10 mouse cellular contexts compared by ENCODE assay signal in the genomic region with DNA sequence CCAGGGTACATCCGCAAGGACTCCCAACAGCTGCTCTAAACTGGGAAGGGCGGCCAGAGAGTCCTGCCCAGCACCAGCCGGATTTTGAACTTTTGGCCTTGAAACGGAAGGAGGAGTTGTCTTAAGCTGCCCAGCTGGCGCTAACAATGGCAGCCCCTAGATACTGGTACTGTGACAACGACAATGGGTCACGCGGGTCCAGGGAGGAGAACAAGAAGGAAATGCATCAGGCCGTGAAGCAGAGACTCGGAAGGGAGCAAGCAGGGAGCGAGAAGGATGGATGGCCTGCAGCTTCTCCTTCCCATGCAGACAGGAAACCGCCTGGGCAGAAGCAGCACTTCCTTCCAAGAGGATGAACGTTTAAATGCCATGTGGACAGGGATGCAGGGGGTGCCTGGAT. TPM values are rescaled to one million over a fixed set of nuclear protein-coding genes. Genes with fewer than 3 reads are reported as not detected.
A peak's percentile ranks its signal among the peaks of the same experiment; 100 is the strongest.
DNase-seq lines count a peak whose midpoint lies in the region.
"Had no signal": no experiment of that assay in that cellular context is flagged by ENCODE, and none has a peak within 500 bp of the region (broad histone marks: within the 10 kb centered on the region; RNA-seq: fewer than 3 reads in every experiment).

No protein-coding gene starts in this region.

- no peaks in the 10 kb centered on the region for H3K9me3 ChIP-seq in heart, embryonic 10.5 days
- H3K9me3 ChIP-seq: midbrain, embryonic 12.5 days had no signal

- no peak overlapping the region for H3K4me3 ChIP-seq in heart, embryonic 10.5 days
- H3K4me3 ChIP-seq: midbrain, embryonic 12.5 days had no signal

- H3K4me1 ChIP-seq in heart, embryonic 10.5 days, result peaks cover 64% of the 10 kb centered on the region

- intact Hi-C loops in heart, postnatal 25 days (cut with DNase I), result no loop called here

- H3K36me3 ChIP-seq in heart, embryonic 10.5 days, result no peaks in the 10 kb centered on the region
- H3K36me3 ChIP-seq: midbrain, embryonic 12.5 days had no signal

- peak; percentile 72 for DNase-seq in heart, embryonic 10.5 days (ENCODE audit: low spot score)
- no peak for DNase-seq in heart, postnatal 25 days (ENCODE audit: low spot score)
- peak; percentile 57 for DNase-seq in retina, postnatal 1 day
- DNase-seq in retina, embryonic 14.5 days (ENCODE audit: low spot score), result no peak
- DNase-seq in kidney, postnatal 36 days, result peak; percentile 57 to 74
- peak; percentile 51 for DNase-seq in testis, postnatal 10 days (ENCODE audit: low spot score)
- no peak for DNase-seq in natural killer cell, adult 2 months (ENCODE audit: low spot score in 2 of 2)
- no peak for DNase-seq in right cerebral cortex, postnatal 10 days (ENCODE audit: low spot score in 2 of 2)
- DNase-seq: cerebellum, postnatal 25 days had no signal

- 0 out of 2 replicates have a peak overlapping the region, but pooled peaks have one; percentile 7 for H3K27ac ChIP-seq in heart, embryonic 10.5 days
- H3K27ac ChIP-seq: midbrain, embryonic 12.5 days had no signal

- H3K27me3 ChIP-seq in heart, embryonic 10.5 days (ENCODE audit: insufficient read depth, poor library complexity, severe bottlenecking), result peaks cover 44% of the 10 kb centered on the region; the same call in 1 of the 2 replicates

- WGBS in heart, embryonic 10.5 days, result 64% methylated on average over 13 of the region's 13 CpGs

RNA-seq across cellular contexts. Expression of gene Socs3, which starts 14.2 kb away (rescaled TPM):
- polyA plus RNA-seq in heart, embryonic 10.5 days (2016; fragmentation: Nextera tagmentation; extraction: Ambion mirVana), result 6.9 and 10.6 TPM in 2 replicates
- total RNA-seq in heart, postnatal 25 days (2021), result 1 to 10 TPM; 5.2 to 6.3 TPM

RNA-seq across cellular contexts. Expression of gene Pgs1, which starts 30.5 kb away (rescaled TPM):
- polyA plus RNA-seq in heart, embryonic 10.5 days (2016; fragmentation: Nextera tagmentation; extraction: Ambion mirVana), result 34.0 and 38.5 TPM in 2 replicates
- 10 to 100 TPM; 18.1 to 18.2 TPM for total RNA-seq in heart, postnatal 25 days (2021)

Comparison
In these comparisons a context has a peak if more than half of its experiments do, and no peak if none do; other contexts are left out.
1. DNase-seq: peak in heart, embryonic 10.5 days (single experiment), retina, postnatal 1 day (single experiment), kidney, postnatal 36 days (2 of 2) and testis, postnatal 10 days (single experiment); none in heart, postnatal 25 days (single experiment), retina, embryonic 14.5 days (single experiment), natural killer cell, adult 2 months (0 of 2) and right cerebral cortex, postnatal 10 days (0 of 2).